Mouse (Mus musculus) heart, embryonic 13.5 days (tissue): ENCODE results near the gene Gimap1. TPM values are rescaled to one million over a fixed set of nuclear protein-coding genes. Genes with fewer than 3 reads are reported as not detected.

Experiments used
- ATAC-seq: fragments of 200-750 bp; cut with Nextera tagmentation; 2 replicates; pipeline ENCODE4 v1.8.0; 2017; ENCODE audit warnings: moderate TSS enrichment; ENCODE audit not compliant: insufficient number of reproducible peaks, low FRiP score, low TSS enrichment; ENCODE audit errors: extremely low read depth
- H3K27ac ChIP-seq: fragments of 300-500 bp; sonication (generic); replicated peaks from 2 replicates; pipeline ENCODE4 v1.5.1; 2015; ENCODE audit warnings: moderate library complexity, mild to moderate bottlenecking, inconsistent platforms
- H3K27me3 ChIP-seq: fragments of 300-500 bp; sonication (generic); replicated peaks from 2 replicates; pipeline ENCODE4 v1.6.1; 2015; ENCODE audit warnings: mild to moderate bottlenecking, inconsistent platforms
- H3K36me3 ChIP-seq: fragments of 300-500 bp; sonication (generic); 2 replicates; pipeline ENCODE4 v1.6.1; 2015; ENCODE audit warnings: mild to moderate bottlenecking, inconsistent platforms
- H3K4me1 ChIP-seq: fragments of 300-500 bp; sonication (generic); 2 replicates; pipeline ENCODE4 v1.6.1; 2015; ENCODE audit warnings: inconsistent platforms
- H3K4me2 ChIP-seq: fragments of 300-500 bp; sonication (generic); 2 replicates; pipeline ENCODE4 v1.6.1; 2015; ENCODE audit warnings: inconsistent platforms, mild to moderate bottlenecking, moderate library complexity
- H3K4me3 ChIP-seq: fragments of 300-500 bp; sonication (generic); 2 replicates; pipeline ENCODE4 v1.5.1; 2015; ENCODE audit warnings: moderate library complexity, mild to moderate bottlenecking, inconsistent platforms
- H3K9ac ChIP-seq: fragments of 300-500 bp; sonication (generic); 2 replicates; pipeline ENCODE4 v1.6.1; 2015; ENCODE audit warnings: inconsistent platforms, mild to moderate bottlenecking, moderate library complexity
- H3K9me3 ChIP-seq: fragments of 300-500 bp; sonication (generic); 2 replicates; pipeline ENCODE4 v1.6.1; 2016; ENCODE audit warnings: inconsistent platforms
- WGBS: fragments of 180-500 bp; shearing (Covaris S2); methylation state at CpG from one replicate; pipeline ENCODE4 v1.1.7; 2015; ENCODE audit warnings: mixed read lengths; 5-methylcytosine and 5-hydroxymethylcytosine counted together
- polyA plus RNA-seq: library from polyadenylated mRNA; unstranded; fragments of >200 nt; fragmentation: Nextera tagmentation; extraction: Ambion mirVana; gene quantifications from 2 replicates; pipeline ENCODE4 v1.2.1, GENCODE M21; 2015

Gimap1 gene
- 24.2 and 27.5 TPM in 2 replicates for polyA plus RNA-seq

DNA sequence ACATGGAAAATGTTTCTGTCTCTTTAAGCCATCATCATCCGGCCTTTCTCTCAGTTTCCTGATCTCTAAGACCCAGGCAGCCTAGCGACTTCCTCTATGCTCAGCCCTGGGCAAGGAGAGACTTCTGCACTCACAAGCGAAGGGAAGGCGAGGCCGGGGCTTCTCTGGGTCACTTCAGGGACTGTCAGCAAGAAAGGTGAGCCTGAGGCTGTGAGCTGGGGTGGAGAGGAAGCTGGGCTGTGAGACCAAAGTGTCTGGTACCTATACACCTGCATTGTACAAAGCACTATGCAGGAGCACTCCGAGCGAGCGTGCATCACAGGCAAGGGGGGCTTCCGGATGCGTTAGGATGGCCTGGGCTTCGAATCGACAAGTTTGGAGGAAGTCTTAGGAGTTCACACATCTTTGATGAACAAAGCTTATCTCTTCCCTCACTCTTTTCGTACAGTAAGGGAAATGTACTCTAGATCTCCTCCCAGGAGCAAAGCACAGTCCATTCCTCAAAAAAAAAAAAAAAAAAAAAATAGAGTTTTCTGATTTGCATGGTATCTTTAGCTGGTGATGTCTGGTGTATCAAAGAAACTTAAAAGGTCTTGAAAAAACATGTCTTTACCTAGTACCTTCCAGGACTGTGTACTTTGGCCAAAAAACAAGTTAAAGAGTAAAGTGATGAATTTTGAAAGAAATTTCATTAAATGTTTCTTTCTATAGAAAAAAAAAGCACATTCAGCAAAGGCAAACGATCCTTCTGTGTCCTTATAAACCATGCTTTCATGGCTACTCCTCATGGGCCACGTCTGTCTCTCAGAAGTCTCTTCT is at the start of gene Gimap1:
TSS of gene Gimap1 (plus strand) at position 94 of the 819 bp plus-strand sequence.
- Histone ChIP-seq H3K4me2 (peak within 1 kb of the TSS; percentile 79), H3K27ac (peak within 1 kb of the TSS; percentile 80), H3K9me3 (no peaks in the 10 kb centered on the region), H3K9ac (peak within 1 kb of the TSS; percentile 62), H3K27me3 (peaks cover 40% of the 10 kb centered on the region), H3K36me3 (peaks cover 3% of the 10 kb centered on the region; the same call in 1 of the 2 replicates), H3K4me3 (peak within 1 kb of the TSS; percentile 43), H3K4me1 (peaks cover 24% of the 10 kb centered on the region)
- ATAC-seq: no peak
- WGBS: 48% methylated on average over 15 of the region's 15 CpGs

DNA sequence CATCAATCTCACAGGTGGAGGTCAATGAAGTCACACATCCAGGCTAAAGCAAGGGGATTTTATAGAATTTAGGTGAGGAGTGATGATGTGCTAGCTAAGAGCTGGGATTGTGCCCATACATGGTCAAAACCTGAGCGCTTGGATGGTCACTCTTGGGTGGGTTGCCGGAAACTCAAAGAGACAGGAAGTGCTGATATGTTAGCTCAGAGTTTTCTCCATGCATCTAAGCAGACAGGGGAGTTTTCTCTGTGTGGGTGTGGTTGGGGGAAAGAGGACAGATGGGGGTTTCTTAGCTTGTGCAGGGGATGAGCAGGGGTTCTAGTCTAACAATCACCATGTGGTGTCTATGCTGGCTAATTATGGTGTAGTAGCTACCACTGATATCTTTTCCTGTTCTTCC is 49.5 kb upstream of the Gimap1 start:
- Histone ChIP-seq H3K9me3 (no peaks in the 10 kb centered on the region), H3K4me1 (peaks cover under 1% of the 10 kb centered on the region; the same call in 1 of the 2 replicates), H3K4me3 (no peak overlapping the region), H3K4me2 (no peak overlapping the region), H3K27me3 (no peaks in the 10 kb centered on the region), H3K27ac (no peak overlapping the region), H3K36me3 (no peaks in the 10 kb centered on the region), H3K9ac (no peak overlapping the region)
- ATAC-seq: no peak
- 58% methylated on average over 2 of the region's 2 CpGs for WGBS

GRCm38 (mm10) chr6:48692962-48693361 is 45.9 kb upstream of the Gimap1 start:
- no peak overlapping the region for H3K4me2 ChIP-seq
- H3K4me1 ChIP-seq: no peaks in the 10 kb centered on the region
- no peak overlapping the region for H3K27ac ChIP-seq
- ATAC-seq: no peak
- H3K36me3 ChIP-seq: no peaks in the 10 kb centered on the region
- H3K4me3 ChIP-seq: no peak overlapping the region
- H3K27me3 ChIP-seq: no peaks in the 10 kb centered on the region
- 75% methylated on average over 6 of the region's 6 CpGs for WGBS
- 0 out of 2 replicates have a peak, but pooled peaks cover 5% of the 10 kb centered on the region for H3K9me3 ChIP-seq
- no peak overlapping the region for H3K9ac ChIP-seq

GRCm38 (mm10) chr6:48696830-48697554 is 41.9 kb upstream of the Gimap1 start:
- Histone ChIP-seq H3K9ac (no peak overlapping the region), H3K4me3 (no peak overlapping the region), H3K4me2 (no peak overlapping the region), H3K27me3 (no peaks in the 10 kb centered on the region), H3K36me3 (peaks cover 1% of the 10 kb centered on the region; the same call in 1 of the 2 replicates), H3K27ac (peak overlapping the region; percentile 29; the same call in 1 of the 2 replicates), H3K9me3 (0 out of 2 replicates have a peak, but pooled peaks cover 5% of the 10 kb centered on the region), H3K4me1 (0 out of 2 replicates have a peak, but pooled peaks cover 2% of the 10 kb centered on the region)
- WGBS: 63% methylated on average over 4 of the region's 4 CpGs
- ATAC-seq: no peak

DNA sequence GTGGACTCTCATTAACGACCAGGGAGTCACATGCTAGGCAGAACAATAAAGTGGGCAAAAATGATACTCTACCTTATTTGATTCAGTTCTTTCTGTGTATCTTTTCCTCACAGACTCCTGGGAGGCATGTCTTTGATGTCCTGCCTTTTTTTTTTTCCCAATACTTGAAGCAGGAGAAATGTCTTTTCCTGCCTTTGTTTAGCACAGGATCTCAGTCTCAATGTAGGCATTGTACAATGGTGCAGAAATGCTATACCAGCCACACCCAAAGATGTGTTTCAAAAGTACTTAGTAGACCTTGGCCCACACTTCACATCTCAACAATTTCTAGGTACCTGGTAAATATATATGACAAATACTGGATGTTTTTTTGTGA is 41.3 kb upstream of the Gimap1 start:
- peak overlapping the region; percentile 29; the same call in 1 of the 2 replicates for H3K27ac ChIP-seq
- ATAC-seq: no peak
- 36% methylated on average over 1 of the region's 1 CpGs for WGBS

GRCm38 (mm10) chr6:48698066-48698856 is 40.6 kb upstream of the Gimap1 start:
- Histone ChIP-seq H3K27ac (peak overlapping the region; percentile 82; the same call in 1 of the 2 replicates), H3K9me3 (0 out of 2 replicates have a peak, but pooled peaks cover 5% of the 10 kb centered on the region), H3K4me2 (no peak overlapping the region), H3K9ac (no peak overlapping the region), H3K4me1 (0 out of 2 replicates have a peak, but pooled peaks cover 2% of the 10 kb centered on the region), H3K4me3 (no peak overlapping the region), H3K27me3 (no peaks in the 10 kb centered on the region), H3K36me3 (peaks cover 7% of the 10 kb centered on the region; the same call in 1 of the 2 replicates)
- no peak for ATAC-seq
- 69% methylated on average over 7 of the region's 7 CpGs for WGBS

More for the DNA sequence above, 41.3 kb upstream of the Gimap1 start:
- H3K4me2 ChIP-seq: no peak overlapping the region
- H3K4me3 ChIP-seq: no peak overlapping the region
- no peaks in the 10 kb centered on the region for H3K27me3 ChIP-seq
- 0 out of 2 replicates have a peak, but pooled peaks cover 5% of the 10 kb centered on the region for H3K9me3 ChIP-seq
- peaks cover 7% of the 10 kb centered on the region; the same call in 1 of the 2 replicates for H3K36me3 ChIP-seq
- 0 out of 2 replicates have a peak, but pooled peaks cover 2% of the 10 kb centered on the region for H3K4me1 ChIP-seq
- H3K9ac ChIP-seq: no peak overlapping the region

GRCm38 (mm10) chr6:48698888-48699287 is 40.0 kb upstream of the Gimap1 start:
- ATAC-seq: no peak
- Histone ChIP-seq H3K4me2 (no peak overlapping the region), H3K27ac (peak overlapping the region; percentile 82), H3K27me3 (no peaks in the 10 kb centered on the region), H3K4me3 (no peak overlapping the region), H3K9ac (no peak overlapping the region), H3K9me3 (0 out of 2 replicates have a peak, but pooled peaks cover 5% of the 10 kb centered on the region), H3K36me3 (peaks cover 7% of the 10 kb centered on the region; the same call in 1 of the 2 replicates), H3K4me1 (0 out of 2 replicates have a peak, but pooled peaks cover 2% of the 10 kb centered on the region)
- 53% methylated on average over 3 of the region's 3 CpGs for WGBS

DNA sequence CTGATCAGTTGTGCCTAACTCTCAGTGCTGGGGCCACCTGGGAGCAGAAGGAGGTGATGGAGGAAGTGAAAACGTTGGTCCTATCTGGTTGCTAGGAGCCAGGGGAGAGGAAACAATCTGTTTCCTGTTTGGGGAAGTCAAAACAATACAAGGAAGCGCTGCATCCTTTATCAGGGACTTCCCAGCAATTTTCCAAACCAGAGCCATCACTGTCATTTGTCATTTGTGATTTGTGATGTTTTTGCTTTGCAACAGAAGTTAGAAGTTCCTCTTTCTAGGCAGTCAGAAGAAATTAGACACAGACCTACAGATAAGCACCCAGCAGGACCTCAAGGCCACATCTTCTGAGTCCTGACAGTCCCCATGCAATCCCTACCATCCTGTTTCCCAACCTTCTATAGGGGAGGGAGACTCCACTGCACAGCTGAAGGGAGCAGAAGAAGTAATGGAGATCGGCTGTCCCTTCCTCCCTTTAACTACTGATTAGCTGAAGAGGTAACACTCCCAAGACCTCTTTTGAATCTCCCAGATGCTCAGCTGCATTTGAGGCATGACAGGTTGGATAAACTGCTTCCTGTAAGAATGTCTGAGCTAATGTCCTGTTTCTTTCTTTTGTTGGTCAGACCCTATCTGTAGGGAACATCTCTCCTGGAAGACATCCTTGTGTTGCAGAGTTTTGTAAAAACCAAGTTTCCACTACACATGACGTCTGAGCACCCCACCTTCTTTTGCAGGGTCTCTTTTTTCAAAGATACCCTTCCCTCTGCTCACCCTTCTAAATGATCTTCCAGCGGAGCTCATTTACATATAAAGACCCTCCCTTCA is 38.4 kb upstream of the Gimap1 start:
- Histone ChIP-seq H3K4me1 (0 out of 2 replicates have a peak, but pooled peaks cover 2% of the 10 kb centered on the region), H3K4me3 (no peak overlapping the region), H3K27ac (peak overlapping the region; percentile 82), H3K4me2 (no peak overlapping the region), H3K9me3 (no peaks in the 10 kb centered on the region), H3K36me3 (peaks cover 11% of the 10 kb centered on the region), H3K9ac (no peak overlapping the region), H3K27me3 (no peaks in the 10 kb centered on the region)
- WGBS: 33% methylated on average over 5 of the region's 5 CpGs
- peak; percentile 31; the same call in 1 of the 2 replicates for ATAC-seq

DNA sequence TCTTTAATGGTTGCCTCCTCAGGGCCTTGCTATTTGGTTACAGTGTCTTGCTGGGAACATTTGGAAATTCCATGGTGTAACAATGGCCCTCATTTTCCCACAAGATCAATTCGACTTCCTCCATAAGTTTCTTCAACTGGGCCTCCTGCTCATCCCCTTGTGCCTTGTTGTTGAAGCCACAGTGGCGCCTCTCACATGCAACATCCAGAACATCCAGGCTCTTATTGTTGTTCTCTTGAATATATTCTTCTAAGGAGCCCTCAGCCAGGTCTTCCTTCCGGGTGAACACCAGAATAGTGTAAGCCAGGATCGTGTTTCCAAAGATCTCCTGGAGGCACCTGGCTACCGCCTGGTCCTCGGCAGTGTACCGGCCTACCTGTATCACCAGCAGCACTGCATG is 36.7 kb upstream of the Gimap1 start:
- Histone ChIP-seq H3K27me3 (no peaks in the 10 kb centered on the region), H3K27ac (peak overlapping the region; percentile 76), H3K4me1 (0 out of 2 replicates have a peak, but pooled peaks cover 2% of the 10 kb centered on the region), H3K4me3 (no peak overlapping the region), H3K4me2 (no peak overlapping the region), H3K9me3 (no peaks in the 10 kb centered on the region), H3K9ac (no peak overlapping the region), H3K36me3 (peaks cover 11% of the 10 kb centered on the region)
- WGBS: 74% methylated on average over 7 of the region's 7 CpGs
- no peak for ATAC-seq

GRCm38 (mm10) chr6:48702601-48703000 is 36.3 kb upstream of the Gimap1 start:
- ATAC-seq: no peak
- H3K9me3 ChIP-seq: no peaks in the 10 kb centered on the region
- no peak overlapping the region for H3K4me2 ChIP-seq
- no peaks in the 10 kb centered on the region for H3K27me3 ChIP-seq
- H3K36me3 ChIP-seq: peaks cover 11% of the 10 kb centered on the region
- 58% methylated on average over 5 of the region's 5 CpGs for WGBS
- no peak overlapping the region for H3K9ac ChIP-seq
- peak overlapping the region; percentile 76 for H3K27ac ChIP-seq
- H3K4me3 ChIP-seq: no peak overlapping the region
- H3K4me1 ChIP-seq: 0 out of 2 replicates have a peak, but pooled peaks cover 2% of the 10 kb centered on the region
